Mouse (Mus musculus) stomach, postnatal 0 days (tissue): Measurements from ENCODE around the gene Gm11239. TPM values are rescaled to one million over a fixed set of nuclear protein-coding genes. Genes with fewer than 3 reads are reported as not detected.
"Not testable (repeated sequence)": the region's sequence is repeated elsewhere in the genome, so short reads cannot be mapped to it uniquely, and the experiment has no call there.

Experiments used
- ATAC-seq: fragments of 200-750 bp; cut with Nextera tagmentation; 2 replicates; pipeline ENCODE4 v1.8.0; 2017; ENCODE audit not compliant: low FRiP score, low TSS enrichment
- DNase-seq: peaks from one replicate; pipeline ENCODE4 v3.0.0-alpha.2; 2016; ENCODE audit warnings: low spot score
- H3K27ac ChIP-seq: fragments of 300-500 bp; sonication (generic); replicated peaks from 2 replicates; pipeline ENCODE4 v1.5.1; 2014; ENCODE audit warnings: mild to moderate bottlenecking, control low read depth
- H3K27me3 ChIP-seq: fragments of 300-500 bp; sonication (generic); 2 replicates; pipeline ENCODE4 v1.6.1; 2014; ENCODE audit warnings: low read length; ENCODE audit not compliant: control insufficient read depth, insufficient read depth
- H3K36me3 ChIP-seq: fragments of 300-500 bp; sonication (generic); 2 replicates; pipeline ENCODE4 v1.6.1; 2014; ENCODE audit warnings: low read length, mixed read lengths; ENCODE audit not compliant: control insufficient read depth, insufficient read depth
- H3K4me1 ChIP-seq: fragments of 300-500 bp; sonication (generic); replicated peaks from 2 replicates; pipeline ENCODE4 v1.6.1; 2014; ENCODE audit warnings: antibody characterized with exemption; ENCODE audit not compliant: control insufficient read depth, insufficient read depth
- H3K4me2 ChIP-seq: fragments of 300-500 bp; sonication (generic); replicated peaks from 2 replicates; pipeline ENCODE4 v1.6.1; 2014; ENCODE audit warnings: low read depth, mild to moderate bottlenecking, control low read depth, moderate library complexity
- H3K4me3 ChIP-seq: fragments of 300-500 bp; sonication (generic); 2 replicates; pipeline ENCODE4 v1.5.1; 2014; ENCODE audit warnings: low read depth, low read length, control low read depth
- H3K9ac ChIP-seq: fragments of 300-500 bp; sonication (generic); 2 replicates; pipeline ENCODE4 v1.6.1; 2014; ENCODE audit warnings: mild to moderate bottlenecking, low read length, control low read depth, mixed read lengths
- H3K9me3 ChIP-seq: fragments of 300-500 bp; sonication (generic); 2 replicates; pipeline ENCODE4 v1.6.1; 2016; ENCODE audit warnings: low read length; ENCODE audit not compliant: control insufficient read depth
- CTCF ChIP-seq: IDR thresholded peaks from 2 replicates; pipeline ENCODE4 v1.5.1; 2016; ENCODE audit warnings: antibody characterized with exemption, low read depth, mild to moderate bottlenecking, moderate library complexity
- EP300 ChIP-seq: optimal IDR thresholded peaks from 2 replicates; pipeline ENCODE3; 2016; ENCODE audit warnings: antibody characterized with exemption
- WGBS: fragments of 180-500 bp; shearing (Covaris S2); extraction: QIAGEN DNeasy Blood & Tissue Kit; methylation state at CpG from one replicate; pipeline ENCODE4 v1.1.7; 2014; 5-methylcytosine and 5-hydroxymethylcytosine counted together
- polyA plus RNA-seq: library from polyadenylated mRNA; unstranded; fragments of >200 nt; fragmentation: Nextera tagmentation; extraction: Ambion mirVana; gene quantifications from 2 replicates; pipeline ENCODE4 v1.2.1, GENCODE M21; 2015

Gm11239 gene
- polyA plus RNA-seq, result not detected in 2 replicates

- not testable (repeated sequence) for H3K36me3 ChIP-seq, H3K9me3 ChIP-seq, H3K4me1 ChIP-seq, ATAC-seq, H3K27ac ChIP-seq, H3K4me3 ChIP-seq, H3K27me3 ChIP-seq, H3K9ac ChIP-seq, DNase-seq, H3K4me2 ChIP-seq
- no CpG with 5 or more reads among the region's 4 CpGs for WGBS
Observed at GRCm38 (mm10) chr4:73668054-73668453, at the start of gene Gm11239. Gene Gm11239, plus strand, starts transcription at chr4:73668354.

GRCm38 (mm10) chr4:73622684-73623083 lies 45.5 kb upstream of the Gm11239 start, which contains the start of gene Gm11237:
Gene Gm11237, plus strand, starts transcription at chr4:73622984.
- H3K9me3 ChIP-seq, ATAC-seq, H3K4me2 ChIP-seq, H3K4me3 ChIP-seq, H3K27me3 ChIP-seq, H3K9ac ChIP-seq, H3K36me3 ChIP-seq, H3K27ac ChIP-seq, H3K4me1 ChIP-seq, DNase-seq: not testable (repeated sequence)
- no CpG with 5 or more reads among the region's 3 CpGs for WGBS

DNA sequence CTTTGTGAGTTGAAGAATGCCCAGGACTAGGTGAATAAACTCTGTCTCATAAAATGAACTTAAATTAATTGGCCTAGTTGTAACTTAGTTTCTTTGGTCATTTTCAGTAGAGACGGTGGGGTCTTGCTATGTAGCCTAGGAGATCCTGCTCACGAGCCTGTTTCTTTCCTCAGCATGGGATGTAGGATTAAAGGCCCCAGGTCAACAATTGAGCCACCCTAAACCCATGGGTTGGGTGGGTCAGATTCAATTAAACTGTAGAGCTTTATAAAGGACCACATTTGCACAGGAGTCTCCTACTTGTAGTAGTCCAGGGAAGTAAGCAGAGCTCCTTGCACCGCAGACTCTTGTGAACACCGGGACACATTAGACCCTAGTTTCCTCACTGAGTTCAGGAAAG lies 30.3 kb upstream of the Gm11239 start, which contains the start of gene Gm11236:
Gene Gm11236, plus strand, starts transcription at position 301 of the 400 bp plus-strand sequence.
- H3K4me1 ChIP-seq, ATAC-seq, H3K36me3 ChIP-seq, DNase-seq, H3K27ac ChIP-seq, H3K4me3 ChIP-seq, H3K9me3 ChIP-seq, H3K27me3 ChIP-seq, H3K4me2 ChIP-seq, H3K9ac ChIP-seq: not testable (repeated sequence)
- WGBS, result no CpG with 5 or more reads among the region's 4 CpGs

- H3K9ac ChIP-seq, H3K4me1 ChIP-seq, H3K4me2 ChIP-seq, H3K36me3 ChIP-seq, H3K27me3 ChIP-seq, H3K4me3 ChIP-seq, H3K27ac ChIP-seq, ATAC-seq, H3K9me3 ChIP-seq, DNase-seq: not testable (repeated sequence)
- WGBS, result 83% methylated on average over 4 of the region's 4 CpGs
Observed at GRCm38 (mm10) chr4:73661864-73662263, 6.3 kb upstream of the Gm11239 start.

- H3K9me3 ChIP-seq, H3K36me3 ChIP-seq, H3K4me3 ChIP-seq, H3K4me1 ChIP-seq, H3K27ac ChIP-seq, H3K9ac ChIP-seq, DNase-seq, H3K27me3 ChIP-seq, ATAC-seq, H3K4me2 ChIP-seq: not testable (repeated sequence)
- no CpG with 5 or more reads among the region's 4 CpGs for WGBS
Observed at GRCm38 (mm10) chr4:73683216-73683615, 15.1 kb downstream of the Gm11239 start, which contains the start of gene Gm428. Gene Gm428, plus strand, starts transcription at chr4:73683516.

GRCm38 (mm10) chr4:73718761-73719160 lies 50.6 kb downstream of the Gm11239 start:
- Histone ChIP-seq H3K9ac (no peak overlapping the region), H3K27ac (no peak overlapping the region)
- 82% methylated on average over 1 of the region's 1 CpGs for WGBS

DNA sequence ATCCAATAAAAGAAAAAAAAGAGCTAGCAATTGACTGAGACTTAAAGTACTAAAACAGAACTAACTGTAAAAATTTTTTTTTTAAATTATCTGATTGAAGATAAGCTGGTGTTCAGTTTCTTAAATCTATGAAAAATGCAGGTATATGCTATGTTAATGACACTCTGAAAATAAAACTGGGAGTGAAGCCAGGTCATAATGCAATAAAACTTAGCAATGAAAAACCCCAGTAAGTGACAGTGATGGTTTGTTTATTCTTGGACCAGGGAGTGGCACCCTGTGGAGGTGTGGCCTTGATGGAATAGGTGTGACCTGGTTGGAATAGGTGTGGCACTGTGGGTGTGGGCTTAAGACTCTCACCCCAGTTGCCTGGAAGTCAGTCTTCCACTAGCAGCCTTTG lies 51.7 kb downstream of the Gm11239 start:
- no peak for TF ChIP-seq CTCF
- no peak for TF ChIP-seq EP300
- Histone ChIP-seq H3K4me3 (no peak overlapping the region), H3K9me3 (no peaks in the 10 kb centered on the region), H3K4me1 (no peaks in the 10 kb centered on the region), H3K27me3 (no peaks in the 10 kb centered on the region), H3K36me3 (no peaks in the 10 kb centered on the region), H3K4me2 (no peak overlapping the region), H3K27ac (no peak overlapping the region), H3K9ac (no peak overlapping the region)
- no peak for ATAC-seq
- no peak for DNase-seq

More at GRCm38 (mm10) chr4:73718761-73719160, 50.6 kb downstream of the Gm11239 start:
- Histone ChIP-seq H3K4me2 (no peak overlapping the region), H3K9me3 (no peaks in the 10 kb centered on the region), H3K36me3 (no peaks in the 10 kb centered on the region), H3K4me1 (no peaks in the 10 kb centered on the region), H3K27me3 (no peaks in the 10 kb centered on the region), H3K4me3 (no peak overlapping the region)
- no peak for DNase-seq
- no peak for TF ChIP-seq CTCF
- no peak for TF ChIP-seq EP300
- ATAC-seq, result no peak

Other genes starting within 250 kb of the Gm11239 start
- not detected in 2 replicates for gene Gm11238, start 60.5 kb upstream of the Gm11239 start, polyA plus RNA-seq
- gene Gm11237, start 45.4 kb upstream of the Gm11239 start, polyA plus RNA-seq, result not detected in 2 replicates
- not detected in 2 replicates for gene Gm11236, start 30.2 kb upstream of the Gm11239 start, polyA plus RNA-seq
- gene Gm428, start 15.2 kb downstream of the Gm11239 start, polyA plus RNA-seq, result not detected in 2 replicates
- gene Rasef, start 122.6 kb downstream of the Gm11239 start, polyA plus RNA-seq, result 9.9 and 11.1 TPM in 2 replicates
- gene Gm11758, start 207.9 kb downstream of the Gm11239 start, polyA plus RNA-seq, result not detected in 2 replicates
- not detected in 2 replicates for gene Gm11757, start 222.8 kb downstream of the Gm11239 start, polyA plus RNA-seq
- not detected in 2 replicates for gene Gm13871, start 237.6 kb downstream of the Gm11239 start, polyA plus RNA-seq